Mouse (Mus musculus): ENCODE results near the gene Dpysl5.

DNA sequence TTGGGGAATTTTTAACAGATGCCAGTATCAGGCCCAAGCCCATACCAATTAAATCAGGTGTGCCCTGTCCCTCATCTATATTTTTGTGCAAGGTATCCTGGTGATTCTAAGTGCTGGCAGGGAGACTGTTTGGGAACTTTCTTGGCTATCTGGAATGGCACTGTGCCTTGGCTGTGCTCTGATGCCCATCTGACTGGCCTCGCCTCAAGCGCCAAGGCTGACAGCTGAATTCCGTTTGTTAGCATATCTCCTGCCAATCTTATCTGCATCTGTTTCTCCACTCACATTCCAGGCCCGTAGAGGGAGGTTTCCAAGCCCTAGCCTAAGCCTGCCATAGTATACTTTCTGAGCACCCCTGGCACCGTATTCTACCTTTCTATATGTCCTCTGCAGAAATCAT lies 39.7 kb downstream of the Dpysl5 start:
- TF ChIP-seq CTCF (IDR thresholded peaks at IDR 0.05; ENCODE audit: insufficient read depth, low read depth, low read length) = no peak
- no peak for TF ChIP-seq POLR2A (IDR thresholded peaks at IDR 0.05; ENCODE audit: insufficient read depth, low read depth, low read length)

All from olfactory bulb, adult 2 months (tissue).